Mouse (Mus musculus): ENCODE measurements around the gene Fbxo7.

Fbxo7 gene

GRCm38 (mm10) chr10:86034007-86034728, 12.4 kb downstream of the Fbxo7 start:
- DNase-seq (ENCODE audit: low spot score in 2 of 2) = no peak

- no peak for DNase-seq (ENCODE audit: low spot score in 2 of 2)
These were observed 21.9 kb downstream of the Fbxo7 start for GRCm38 (mm10) chr10:86043651-86044050.

DNA sequence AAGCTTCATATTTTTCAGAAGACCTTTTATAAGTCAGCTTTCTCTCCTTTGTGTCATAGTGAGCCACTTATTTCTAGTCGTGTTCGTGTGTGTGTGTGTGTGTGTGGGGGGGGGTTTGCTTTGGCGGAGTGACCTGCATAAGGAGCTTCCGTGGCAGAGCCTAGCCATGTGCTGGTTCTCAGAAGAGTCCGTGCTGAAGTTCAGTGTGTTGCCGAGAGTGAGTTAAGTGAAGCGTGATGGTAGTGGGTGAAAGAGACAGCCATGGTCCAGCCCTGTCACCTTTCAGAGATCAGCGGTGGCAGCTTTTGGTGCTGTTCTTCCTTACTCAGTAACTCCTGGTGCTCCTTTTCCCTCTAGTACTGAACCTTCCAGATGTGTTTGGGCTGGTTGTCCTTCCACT, 22.3 kb downstream of the Fbxo7 start:
- DNase-seq (ENCODE audit: low spot score in 2 of 2) = no peak

DNA sequence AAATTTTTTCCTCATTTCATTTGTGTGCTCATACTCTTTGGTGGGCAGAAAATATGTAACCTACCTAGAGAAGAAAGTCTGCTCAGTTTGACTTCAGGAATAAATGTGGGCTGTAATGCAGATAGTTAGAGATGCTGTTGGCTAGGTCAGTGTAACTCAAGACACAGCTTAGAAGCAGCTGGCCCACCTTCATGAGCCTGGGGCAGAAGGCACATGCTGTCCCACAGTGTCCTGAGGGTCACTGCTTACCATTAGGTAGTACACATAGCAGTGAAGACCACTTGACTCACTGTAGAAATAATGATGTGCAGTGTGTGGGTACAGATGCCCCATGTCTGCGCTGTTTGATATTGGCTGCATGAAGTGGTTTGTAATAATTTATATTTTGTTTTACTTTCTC, 24.6 kb downstream of the Fbxo7 start:
- DNase-seq (ENCODE audit: low spot score in 2 of 2) = no peak

GRCm38 (mm10) chr10:86047786-86048185, 26.0 kb downstream of the Fbxo7 start:
- DNase-seq (ENCODE audit: low spot score in 2 of 2) = no peak

GRCm38 (mm10) chr10:86050522-86050921, 28.8 kb downstream of the Fbxo7 start:
- no peak for DNase-seq (ENCODE audit: low spot score in 2 of 2)

GRCm38 (mm10) chr10:86052818-86053522, 31.2 kb downstream of the Fbxo7 start:
- no peak for DNase-seq (ENCODE audit: low spot score in 2 of 2)

DNA sequence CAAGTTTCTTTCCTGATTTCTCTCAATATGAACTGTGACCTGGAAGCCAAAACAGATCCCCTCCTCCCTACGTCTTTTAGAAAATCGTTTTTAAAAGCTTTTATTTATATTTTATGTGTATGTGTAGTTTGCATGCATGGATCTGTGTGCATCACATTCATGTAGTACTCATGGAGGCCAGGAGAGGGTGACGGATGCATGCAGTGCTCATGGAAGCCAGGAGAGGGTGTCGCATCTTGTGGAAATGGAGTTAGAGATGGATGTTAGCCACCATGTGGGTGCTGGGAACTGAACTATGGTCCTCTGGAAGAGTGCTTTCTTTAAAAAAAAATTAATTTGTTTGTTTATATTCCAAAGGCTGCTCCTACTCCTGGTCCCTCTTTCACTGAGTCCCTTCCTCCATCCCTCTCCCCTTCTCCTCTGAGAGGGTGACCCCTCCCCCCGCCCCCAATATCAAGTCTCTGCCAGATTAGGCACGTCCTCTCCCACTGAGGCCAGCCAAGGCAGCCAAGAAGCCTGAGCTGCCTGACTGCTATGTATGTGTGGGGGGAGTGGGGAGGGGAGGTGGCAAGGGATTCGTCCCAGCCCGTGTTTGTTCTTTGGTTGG, 34.6 kb downstream of the Fbxo7 start:
- DNase-seq (ENCODE audit: low spot score in 2 of 2) = no peak

DNA sequence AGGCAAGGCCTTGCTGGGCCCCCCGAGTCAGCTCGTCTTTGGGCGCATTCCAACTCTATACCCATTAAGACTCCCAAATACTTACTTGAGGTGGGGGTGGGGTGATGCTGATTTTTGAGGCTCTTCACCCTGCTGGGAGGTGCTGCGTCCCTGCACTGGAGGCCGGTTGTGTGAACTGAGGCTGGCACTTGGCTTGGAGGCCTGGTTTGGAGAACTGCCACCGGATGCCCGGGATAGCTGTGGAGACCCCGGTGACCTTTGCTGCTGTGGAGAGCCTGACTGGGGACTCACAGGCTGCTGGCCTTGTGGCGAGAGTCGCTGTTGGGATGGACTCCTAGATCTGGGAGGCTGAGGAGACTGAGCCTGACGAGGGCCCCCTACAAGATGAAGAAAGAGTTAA, 35.5 kb downstream of the Fbxo7 start:
- no peak for DNase-seq (ENCODE audit: low spot score in 2 of 2)

GRCm38 (mm10) chr10:86057712-86058111, 35.9 kb downstream of the Fbxo7 start:
- DNase-seq (ENCODE audit: low spot score in 2 of 2) = no peak

DNA sequence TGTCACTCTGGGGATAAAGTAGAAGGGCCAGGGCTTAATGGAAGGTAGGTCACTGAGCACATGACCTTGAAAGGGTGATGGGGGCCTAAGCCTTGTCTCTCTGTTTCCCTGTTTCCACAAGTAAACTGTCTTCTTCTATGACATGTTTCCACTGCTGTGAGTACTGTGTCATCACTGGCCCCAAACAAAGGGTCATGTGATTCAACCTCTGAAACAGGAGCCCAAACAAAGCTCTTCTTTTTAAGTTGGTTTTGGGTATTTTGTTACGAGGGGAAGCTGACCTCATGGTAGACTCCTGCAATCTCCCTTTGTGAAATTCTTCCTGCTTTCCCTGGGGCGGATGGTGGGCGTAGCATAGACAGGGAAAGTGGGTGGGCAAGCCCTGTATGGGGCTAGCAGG, 38.5 kb downstream of the Fbxo7 start:
- no peak for DNase-seq (ENCODE audit: low spot score in 2 of 2)

GRCm38 (mm10) chr10:86062261-86063017, 40.7 kb downstream of the Fbxo7 start:
- no peak for DNase-seq (ENCODE audit: low spot score in 2 of 2)

- no peak for DNase-seq (ENCODE audit: low spot score in 2 of 2)
These were observed 41.2 kb downstream of the Fbxo7 start for GRCm38 (mm10) chr10:86063018-86063384.

GRCm38 (mm10) chr10:86064937-86065336, 43.2 kb downstream of the Fbxo7 start:
- peak; percentile 90 to 91 for DNase-seq (ENCODE audit: low spot score in 2 of 2)

DNA sequence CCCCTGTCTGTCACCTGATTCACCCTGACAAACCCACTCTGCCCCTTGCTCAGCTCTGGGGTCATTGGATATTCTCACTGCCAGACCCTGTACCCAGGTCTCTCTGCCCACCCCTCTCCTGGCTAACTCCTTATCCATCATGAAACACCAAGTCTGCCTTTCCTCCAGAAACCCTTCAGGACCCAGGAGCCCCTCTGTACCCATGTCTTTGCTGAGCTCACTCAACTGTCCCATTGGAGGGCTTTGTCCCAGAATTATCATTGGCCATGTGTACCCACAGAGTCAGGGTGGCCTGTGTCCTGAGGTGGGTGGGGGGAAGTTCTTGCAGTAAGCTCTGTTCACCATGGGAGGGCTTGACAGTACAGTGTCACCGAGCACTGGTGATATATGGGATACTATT, 43.9 kb downstream of the Fbxo7 start:
- peak in 1 of 2 experiments; percentile 15 for DNase-seq (ENCODE audit: low spot score in 2 of 2)

GRCm38 (mm10) chr10:86066651-86067050, 44.9 kb downstream of the Fbxo7 start:
- DNase-seq (ENCODE audit: low spot score in 2 of 2) = peak in 1 of 2 experiments; percentile 42

DNA sequence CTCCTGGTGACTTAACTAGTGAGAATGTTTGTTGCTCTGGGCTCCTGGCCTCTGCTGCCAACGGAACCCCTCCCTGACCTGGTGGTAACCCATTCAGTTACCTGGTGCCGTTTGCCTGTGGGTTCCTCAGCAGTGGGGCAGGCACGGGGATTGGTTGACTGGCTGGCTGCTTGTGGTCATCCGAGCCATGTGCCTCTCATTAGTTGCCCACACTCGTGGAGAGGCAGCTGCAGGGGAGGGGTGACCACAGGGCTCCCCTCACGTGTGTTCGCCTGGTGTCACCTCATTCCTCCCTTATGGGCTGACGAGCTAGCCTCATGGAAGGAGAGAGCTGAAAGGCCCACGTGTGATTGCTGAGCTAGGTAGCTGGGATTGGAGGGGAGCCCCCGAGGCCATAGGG, 46.1 kb downstream of the Fbxo7 start:
- no peak for DNase-seq (ENCODE audit: low spot score in 2 of 2)

- no peak for DNase-seq (ENCODE audit: low spot score in 2 of 2)
These were observed 47.6 kb downstream of the Fbxo7 start for GRCm38 (mm10) chr10:86069341-86069740.

DNA sequence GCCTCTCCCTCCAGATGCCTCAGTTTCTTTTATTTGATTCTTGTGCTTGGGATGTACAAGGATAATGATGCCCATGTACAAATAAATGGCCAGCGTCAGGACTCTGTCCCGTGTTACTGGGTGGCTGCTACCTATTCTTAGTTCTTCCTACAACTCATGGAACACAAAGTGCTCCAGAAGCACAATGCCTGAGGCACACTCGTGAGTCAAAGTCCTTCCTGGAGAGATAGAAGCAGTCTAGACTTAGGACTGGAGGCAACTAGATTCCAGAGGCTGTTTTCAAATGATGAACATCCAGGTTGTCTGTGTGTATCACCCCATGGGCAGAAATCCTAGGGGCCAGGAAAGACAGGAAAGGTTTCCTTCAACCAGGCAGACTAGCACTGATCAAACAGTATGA, 49.0 kb downstream of the Fbxo7 start:
- DNase-seq (ENCODE audit: low spot score in 2 of 2) = no peak

GRCm38 (mm10) chr10:86074134-86074533, 52.4 kb downstream of the Fbxo7 start:
- no peak for DNase-seq (ENCODE audit: low spot score in 2 of 2)

DNA sequence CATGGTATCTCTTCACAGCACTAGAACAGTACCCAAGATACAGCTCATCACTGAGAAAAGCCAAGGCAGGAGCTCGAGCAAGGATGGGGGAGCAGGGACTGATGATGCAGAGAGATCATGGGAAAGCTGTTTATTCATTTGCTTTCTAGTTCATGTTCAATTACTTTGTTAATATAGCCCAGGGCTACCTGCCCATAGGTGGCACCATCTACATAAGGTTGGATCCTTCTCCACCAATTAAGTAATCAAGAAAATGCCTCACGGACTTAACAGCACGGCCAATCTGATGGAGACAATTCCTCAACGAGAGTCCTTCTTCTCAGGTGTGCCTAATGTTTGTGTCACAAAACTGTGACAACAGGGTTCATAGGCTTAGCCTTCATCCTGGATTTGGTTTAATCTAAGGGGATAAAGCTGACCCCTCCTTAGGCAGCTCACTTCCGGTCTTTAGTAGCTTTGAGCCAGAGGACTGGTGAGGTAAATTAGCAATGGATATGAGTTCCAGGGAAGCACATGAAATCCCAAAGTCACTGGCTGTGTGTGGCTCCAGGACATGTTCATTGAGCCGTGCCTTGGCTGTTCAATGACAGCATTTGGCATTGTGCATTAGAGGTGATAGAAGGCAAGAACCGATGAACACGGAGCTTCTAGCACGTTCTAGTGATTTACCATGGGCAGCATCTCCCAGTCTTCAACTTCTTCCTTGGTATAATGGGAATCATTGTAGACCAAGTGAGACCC, 53.4 kb downstream of the Fbxo7 start:
- peak in 1 of 2 experiments; percentile 31 for DNase-seq (ENCODE audit: low spot score in 2 of 2)

DNA sequence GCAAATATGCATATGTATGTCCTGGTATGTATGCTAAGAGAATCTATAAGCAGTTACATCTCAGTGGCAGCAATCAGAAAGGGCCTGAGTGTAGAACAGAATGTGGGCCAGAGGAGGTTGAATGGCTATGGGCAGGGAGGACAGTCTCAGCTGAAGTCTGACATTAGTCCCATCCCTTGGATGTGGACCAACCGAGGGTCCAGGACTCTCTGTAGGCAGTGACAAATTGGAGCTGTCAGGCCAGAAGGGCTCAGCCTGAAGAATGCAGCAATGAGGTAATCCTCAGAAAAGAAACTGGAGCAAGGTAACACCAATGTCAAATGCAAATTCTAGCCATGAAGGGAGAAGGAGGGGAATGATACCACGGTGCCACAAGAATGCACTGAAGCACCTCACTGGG, 55.5 kb downstream of the Fbxo7 start:
- DNase-seq (ENCODE audit: low spot score in 2 of 2) = no peak
